Mouse (Mus musculus) adrenal gland (tissue): ENCODE measurements around the gene Tmem95.
"Not testable (repeated sequence)": the region's sequence is repeated elsewhere in the genome, so short reads cannot be mapped to it uniquely, and the experiment has no call there.

Experiments
- intact Hi-C: fragments of 180-260 bp; cut with DNase I; formaldehyde crosslinking; loops from one replicate; pipeline ENCODE4 v1.15.1; 2025
- long read RNA-seq, 2 experiments: library from polyadenylated mRNA; unstranded; transcript quantifications; one replicate each; pipeline ENCODE4 v2.0.0; 2020; ENCODE audit warnings: borderline replicate concordance in 1 of 2; ENCODE audit not compliant: insufficient replicate concordance in 1 of 2

Gene Tmem95
- long read RNA-seq, experiment 1, result 0 reads
- long read RNA-seq, experiment 2, partial matches to known transcripts, result 0 of 1 reads
- long read RNA-seq, experiment 2, other reads (novel, unspliced or antisense), result 1 of 1 reads

GRCm38 (mm10) chr11:69877878-69878277 is at the start of gene Tmem95:
TSS of gene Tmem95 (minus strand) at chr11:69878018.
- intact Hi-C loops, result loop anchor here (5.0 kb wide), 2 partner anchors 71 to 111 kb away; partner anchors contain the start of genes Tmem102 and Zbtb4

- intact Hi-C loops, result no loop called here
These were observed 49.7 kb upstream of the Tmem95 start for GRCm38 (mm10) chr11:69927501-69927900.

GRCm38 (mm10) chr11:69922796-69923195 is 45.0 kb upstream of the Tmem95 start:
- intact Hi-C loops, result no loop called here

- intact Hi-C loops, result no loop called here
These were observed 44.4 kb upstream of the Tmem95 start for GRCm38 (mm10) chr11:69922012-69922756.

GRCm38 (mm10) chr11:69921114-69922011 is 43.5 kb upstream of the Tmem95 start, which contains the start of gene Eif5a:
TSS of gene Eif5a (minus strand) at chr11:69921958.
- intact Hi-C loops, result no loop called here

- intact Hi-C loops, result no loop called here
These were observed 42.6 kb upstream of the Tmem95 start for GRCm38 (mm10) chr11:69920266-69921031.

GRCm38 (mm10) chr11:69919661-69920265 is 41.9 kb upstream of the Tmem95 start:
- intact Hi-C loops, result no loop called here

- intact Hi-C loops, result no loop called here
These were observed 41.2 kb upstream of the Tmem95 start for GRCm38 (mm10) chr11:69919053-69919452.

GRCm38 (mm10) chr11:69918118-69918517 is 40.3 kb upstream of the Tmem95 start:
- intact Hi-C loops, result no loop called here

- intact Hi-C loops, result no loop called here
These were observed 39.6 kb upstream of the Tmem95 start for GRCm38 (mm10) chr11:69917379-69917948.

- intact Hi-C loops, result not testable (repeated sequence)
These were observed 39.0 kb upstream of the Tmem95 start for GRCm38 (mm10) chr11:69916652-69917378.

- intact Hi-C loops, result no loop called here
These were observed 38.1 kb upstream of the Tmem95 start for GRCm38 (mm10) chr11:69915667-69916627.

GRCm38 (mm10) chr11:69914917-69915430 is 37.2 kb upstream of the Tmem95 start:
- intact Hi-C loops, result no loop called here

GRCm38 (mm10) chr11:69914372-69914764 is 36.5 kb upstream of the Tmem95 start:
- intact Hi-C loops, result no loop called here

GRCm38 (mm10) chr11:69913554-69914371 is 35.9 kb upstream of the Tmem95 start, which contains the start of gene Gps2:
TSS of gene Gps2 (plus strand) at chr11:69913888.
- intact Hi-C loops, result no loop called here

- intact Hi-C loops, result no loop called here
These were observed 35.1 kb upstream of the Tmem95 start for GRCm38 (mm10) chr11:69912716-69913530.
